Mouse (Mus musculus) stomach, postnatal 0 days (tissue): ENCODE measurements around the gene Med4.

ENCODE experiments used
- CTCF ChIP-seq: IDR thresholded peaks from 2 replicates; pipeline ENCODE4 v1.5.1; 2016; ENCODE audit warnings: antibody characterized with exemption, low read depth, mild to moderate bottlenecking, moderate library complexity
- EP300 ChIP-seq: optimal IDR thresholded peaks from 2 replicates; pipeline ENCODE3; 2016; ENCODE audit warnings: antibody characterized with exemption

DNA sequence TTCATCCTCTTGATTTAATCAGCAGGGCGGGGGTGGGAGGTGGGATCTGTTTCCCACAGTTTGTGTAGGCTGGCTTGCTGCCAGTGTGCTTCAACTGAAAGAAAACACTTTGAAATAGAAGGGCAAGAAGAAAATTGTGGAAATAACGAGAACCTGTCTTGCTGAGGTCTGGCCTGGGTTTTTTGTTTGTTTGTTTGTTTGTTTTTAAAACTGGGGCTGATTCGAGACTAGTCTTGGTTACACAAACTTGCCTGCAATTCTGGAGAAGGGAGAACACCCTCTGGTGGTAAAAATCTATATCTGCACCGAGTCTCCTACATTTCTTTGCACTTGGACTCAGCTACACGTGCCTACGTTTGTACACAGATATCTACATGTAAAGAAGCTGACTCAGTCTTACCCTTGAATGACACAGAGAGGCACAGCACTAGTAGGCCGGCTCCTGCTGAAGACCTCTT is 35.2 kb upstream of the Med4 start:
- peak; percentile 81 for TF ChIP-seq CTCF
- TF ChIP-seq EP300 = no peak
